In the genomic region with DNA sequence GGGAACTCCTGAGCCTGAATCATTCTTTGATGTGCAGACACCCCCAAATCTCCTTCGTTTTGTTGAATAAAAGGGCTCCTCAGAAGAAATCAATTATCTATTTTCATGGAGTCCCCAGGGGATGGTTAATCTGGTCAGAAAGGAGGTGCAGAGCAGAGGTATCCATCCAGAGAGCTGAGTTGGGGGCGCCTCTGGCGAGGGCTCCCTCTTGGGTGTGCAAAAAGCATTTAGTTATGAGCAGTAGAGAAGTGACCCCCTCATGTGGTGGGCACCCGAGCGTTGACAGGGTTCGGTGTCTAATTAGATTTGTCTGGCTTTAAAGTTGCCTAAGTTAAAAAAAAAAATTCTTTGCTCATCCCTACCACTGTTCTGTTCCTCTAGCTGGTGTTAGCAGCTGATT, we compare ENCODE assay signal across 11 mouse cellular contexts. TPM values are rescaled to one million over a fixed set of nuclear protein-coding genes. Genes with fewer than 3 reads are reported as not detected.
DNase-seq lines count a peak whose midpoint lies in the region; ATAC-seq lines count a peak whose summit lies in the region.
"Had no signal": no experiment of that assay in that cellular context is flagged by ENCODE, and none has a peak within 500 bp of the region (broad histone marks: within the 10 kb centered on the region; RNA-seq: fewer than 3 reads in every experiment).

No protein-coding gene starts in this region.

- peaks cover 1% of the 10 kb centered on the region; the same call in 1 of the 2 replicates for H3K4me1 ChIP-seq in forebrain, embryonic 14.5 days (ENCODE audit: control insufficient read depth, insufficient read depth, low read length)
- H3K4me1 ChIP-seq in forebrain, embryonic 15.5 days: peaks cover 12% of the 10 kb centered on the region
- peaks cover 20% of the 10 kb centered on the region for H3K4me1 ChIP-seq in kidney, embryonic 15.5 days
- peaks cover 11% of the 10 kb centered on the region for H3K4me1 ChIP-seq in embryonic facial prominence, embryonic 15.5 days
- H3K4me1 ChIP-seq in midbrain, embryonic 13.5 days (replicated peaks): peaks cover 19% of the 10 kb centered on the region

- no peak for ATAC-seq in forebrain, embryonic 14.5 days
- ATAC-seq in forebrain, embryonic 15.5 days (replicated peaks): no peak
- no peak; the same call in 1 of the 2 replicates for ATAC-seq in kidney, embryonic 15.5 days (replicated peaks; ENCODE audit: low FRiP score)
- ATAC-seq in embryonic facial prominence, embryonic 15.5 days (ENCODE audit: insufficient number of reproducible peaks, low FRiP score, low TSS enrichment, low read depth): no peak
- ATAC-seq in midbrain, embryonic 13.5 days: 0 out of 2 replicates have a peak, but pooled peaks have one; percentile 38
- no peak for ATAC-seq in erythroblast, adult 5-6 weeks (replicated peaks; ENCODE audit: low FRiP score, poor library complexity, severe bottlenecking)
- ATAC-seq: liver, embryonic 12.5 days had no signal

- no peak overlapping the region for H3K9ac ChIP-seq in forebrain, embryonic 14.5 days (ENCODE audit: low read length)
- no peak overlapping the region for H3K9ac ChIP-seq in forebrain, embryonic 15.5 days (replicated peaks)
- no peak overlapping the region for H3K9ac ChIP-seq in kidney, embryonic 15.5 days
- H3K9ac ChIP-seq in embryonic facial prominence, embryonic 15.5 days: no peak overlapping the region
- H3K9ac ChIP-seq in midbrain, embryonic 13.5 days (replicated peaks): no peak overlapping the region
- H3K9ac ChIP-seq: liver, embryonic 12.5 days had no signal

- 0 out of 2 replicates have a peak, but pooled peaks cover 11% of the 10 kb centered on the region for H3K36me3 ChIP-seq in forebrain, embryonic 14.5 days (ENCODE audit: control insufficient read depth, insufficient read depth, low read length)
- H3K36me3 ChIP-seq in forebrain, embryonic 15.5 days: peaks cover 15% of the 10 kb centered on the region
- H3K36me3 ChIP-seq in kidney, embryonic 15.5 days: peaks cover 77% of the 10 kb centered on the region
- peaks cover 50% of the 10 kb centered on the region for H3K36me3 ChIP-seq in embryonic facial prominence, embryonic 15.5 days
- peaks cover 43% of the 10 kb centered on the region for H3K36me3 ChIP-seq in midbrain, embryonic 13.5 days

- no peaks in the 10 kb centered on the region; the same call in 1 of the 2 replicates for H3K9me3 ChIP-seq in forebrain, embryonic 14.5 days (replicated peaks; ENCODE audit: control insufficient read depth, low read length)
- no peaks in the 10 kb centered on the region; the same call in 1 of the 2 replicates for H3K9me3 ChIP-seq in forebrain, embryonic 15.5 days
- no peaks in the 10 kb centered on the region for H3K9me3 ChIP-seq in kidney, embryonic 15.5 days (replicated peaks)
- no peaks in the 10 kb centered on the region for H3K9me3 ChIP-seq in embryonic facial prominence, embryonic 15.5 days (replicated peaks)
- peaks cover 7% of the 10 kb centered on the region; the same call in 1 of the 2 replicates for H3K9me3 ChIP-seq in midbrain, embryonic 13.5 days

- no peaks in the 10 kb centered on the region for H3K27me3 ChIP-seq in forebrain, embryonic 14.5 days (replicated peaks; ENCODE audit: control insufficient read depth, insufficient read depth, low read length)
- H3K27me3 ChIP-seq in forebrain, embryonic 15.5 days: no peaks in the 10 kb centered on the region
- no peaks in the 10 kb centered on the region for H3K27me3 ChIP-seq in kidney, embryonic 15.5 days
- no peaks in the 10 kb centered on the region for H3K27me3 ChIP-seq in embryonic facial prominence, embryonic 15.5 days
- no peaks in the 10 kb centered on the region for H3K27me3 ChIP-seq in midbrain, embryonic 13.5 days
- H3K27me3 ChIP-seq: liver, embryonic 12.5 days had no signal

- H3K4me3 ChIP-seq in forebrain, embryonic 14.5 days (ENCODE audit: low read depth, low read length): no peak overlapping the region
- no peak overlapping the region for H3K4me3 ChIP-seq in forebrain, embryonic 15.5 days
- no peak overlapping the region for H3K4me3 ChIP-seq in kidney, embryonic 15.5 days (replicated peaks)
- H3K4me3 ChIP-seq in embryonic facial prominence, embryonic 15.5 days (replicated peaks): no peak overlapping the region
- H3K4me3 ChIP-seq in midbrain, embryonic 13.5 days (replicated peaks): no peak overlapping the region
- H3K4me3 ChIP-seq: liver, embryonic 12.5 days had no signal

- peak; percentile 25 for DNase-seq in forebrain, embryonic 14.5 days (ENCODE audit: low spot score)
- no peak for DNase-seq in kidney, adult 8-10 months
- no peak for DNase-seq in layer of hippocampus, postnatal 25 days (ENCODE audit: extremely low spot score in 1 of 2, low spot score in 1 of 2)

- H3K4me2 ChIP-seq in forebrain, embryonic 14.5 days (ENCODE audit: low read length): no peak overlapping the region
- H3K4me2 ChIP-seq in forebrain, embryonic 15.5 days (replicated peaks): no peak overlapping the region
- H3K4me2 ChIP-seq in kidney, embryonic 15.5 days: no peak overlapping the region
- H3K4me2 ChIP-seq in embryonic facial prominence, embryonic 15.5 days (replicated peaks): no peak overlapping the region
- no peak overlapping the region for H3K4me2 ChIP-seq in midbrain, embryonic 13.5 days (replicated peaks)

- WGBS in forebrain, embryonic 14.5 days: 42% methylated on average over 6 of the region's 6 CpGs
- 36% methylated on average over 6 of the region's 6 CpGs for WGBS in forebrain, embryonic 15.5 days
- 60% methylated on average over 6 of the region's 6 CpGs for WGBS in kidney, embryonic 15.5 days
- WGBS in embryonic facial prominence, embryonic 15.5 days: 41% methylated on average over 6 of the region's 6 CpGs
- 48% methylated on average over 6 of the region's 6 CpGs for WGBS in midbrain, embryonic 13.5 days

- H3K27ac ChIP-seq in forebrain, embryonic 14.5 days (ENCODE audit: low read depth, low read length): no peak overlapping the region
- H3K27ac ChIP-seq in forebrain, embryonic 15.5 days (replicated peaks): no peak overlapping the region
- peak overlapping the region; percentile 75 for H3K27ac ChIP-seq in kidney, embryonic 15.5 days
- 0 out of 2 replicates have a peak overlapping the region, but pooled peaks have one; percentile 28 for H3K27ac ChIP-seq in embryonic facial prominence, embryonic 15.5 days (replicated peaks)
- H3K27ac ChIP-seq in midbrain, embryonic 13.5 days: peak overlapping the region; percentile 65
- H3K27ac ChIP-seq: liver, embryonic 12.5 days had no signal

RNA-seq across cellular contexts. Expression of a gene that starts 8.0 kb away (rescaled TPM):
- not detected in 2 replicates for polyA plus RNA-seq in forebrain, embryonic 14.5 days (2014; fragmentation: Nextera tagmentation; extraction: Ambion mirVana)
- not detected in 2 replicates for polyA plus RNA-seq in forebrain, embryonic 15.5 days (2015; fragmentation: Nextera tagmentation; extraction: Ambion mirVana)
- polyA plus RNA-seq in kidney, embryonic 15.5 days (2015; fragmentation: Nextera tagmentation; extraction: Ambion mirVana): not detected in 2 replicates
- not detected in 2 replicates for polyA plus RNA-seq in embryonic facial prominence, embryonic 15.5 days (2015; fragmentation: Nextera tagmentation; extraction: Ambion mirVana)
- polyA plus RNA-seq in midbrain, embryonic 13.5 days (2015; fragmentation: Nextera tagmentation; extraction: Ambion mirVana): not detected in 2 replicates
- not detected for total RNA-seq in layer of hippocampus, postnatal 25 days (2021)
- total RNA-seq in erythroblast, adult 5-6 weeks (2015; ENCODE audit: low replicate concordance): not detected in 2 replicates
- 0.60 TPM in 1 of 2 replicates, not detected in the other for total RNA-seq in erythroblast, adult 5-6 weeks (2017; ENCODE audit: low replicate concordance)
- total RNA-seq: adrenal gland, postnatal 10 days; gastrocnemius, postnatal 4 days had no signal
- polyA plus RNA-seq: liver, embryonic 12.5 days had no signal

RNA-seq across cellular contexts. Expression of a gene that starts 11.7 kb away (rescaled TPM):
- 18.6 and 21.6 TPM in 2 replicates for polyA plus RNA-seq in forebrain, embryonic 14.5 days (2014; fragmentation: Nextera tagmentation; extraction: Ambion mirVana)
- polyA plus RNA-seq in forebrain, embryonic 15.5 days (2015; fragmentation: Nextera tagmentation; extraction: Ambion mirVana): 27.7 and 29.5 TPM in 2 replicates
- 80.5 and 85.0 TPM in 2 replicates for polyA plus RNA-seq in kidney, embryonic 15.5 days (2015; fragmentation: Nextera tagmentation; extraction: Ambion mirVana)
- 37.1 and 37.7 TPM in 2 replicates for polyA plus RNA-seq in embryonic facial prominence, embryonic 15.5 days (2015; fragmentation: Nextera tagmentation; extraction: Ambion mirVana)
- 18.0 and 20.0 TPM in 2 replicates for polyA plus RNA-seq in midbrain, embryonic 13.5 days (2015; fragmentation: Nextera tagmentation; extraction: Ambion mirVana)
- total RNA-seq in layer of hippocampus, postnatal 25 days (2021): 10 to 100 TPM; 18.0 to 20.2 TPM
- total RNA-seq in erythroblast, adult 5-6 weeks (2015; ENCODE audit: low replicate concordance): 1.3 TPM in 2 replicates
- 2.0 and 3.8 TPM in 2 replicates for total RNA-seq in erythroblast, adult 5-6 weeks (2017; ENCODE audit: low replicate concordance)

RNA-seq across cellular contexts. Expression of a gene that starts 42.4 kb away (rescaled TPM):
- polyA plus RNA-seq in forebrain, embryonic 14.5 days (2014; fragmentation: Nextera tagmentation; extraction: Ambion mirVana): not detected in 2 replicates
- polyA plus RNA-seq in forebrain, embryonic 15.5 days (2015; fragmentation: Nextera tagmentation; extraction: Ambion mirVana): not detected in 2 replicates
- not detected in 2 replicates for polyA plus RNA-seq in kidney, embryonic 15.5 days (2015; fragmentation: Nextera tagmentation; extraction: Ambion mirVana)
- 0.07 TPM in 1 of 2 replicates, not detected in the other for polyA plus RNA-seq in embryonic facial prominence, embryonic 15.5 days (2015; fragmentation: Nextera tagmentation; extraction: Ambion mirVana)
- polyA plus RNA-seq in midbrain, embryonic 13.5 days (2015; fragmentation: Nextera tagmentation; extraction: Ambion mirVana): not detected in 2 replicates
- total RNA-seq in layer of hippocampus, postnatal 25 days (2021): not detected
- not detected in 2 replicates for total RNA-seq in erythroblast, adult 5-6 weeks (2015; ENCODE audit: low replicate concordance)
- total RNA-seq in erythroblast, adult 5-6 weeks (2017; ENCODE audit: low replicate concordance): not detected in 2 replicates
- total RNA-seq: adrenal gland, postnatal 10 days; gastrocnemius, postnatal 4 days had no signal
- polyA plus RNA-seq: liver, embryonic 12.5 days had no signal

Comparison
In these comparisons a context has a peak if more than half of its experiments do, and no peak if none do; other contexts are left out.
1. H3K27ac ChIP-seq: peak in kidney, embryonic 15.5 days (single experiment), embryonic facial prominence, embryonic 15.5 days (single experiment) and midbrain, embryonic 13.5 days (single experiment); none in forebrain, embryonic 14.5 days (single experiment) and forebrain, embryonic 15.5 days (single experiment).